Mouse (Mus musculus): Measurements from ENCODE around the gene Lyst.
"Not testable (repeated sequence)": the region's sequence is repeated elsewhere in the genome, so short reads cannot be mapped to it uniquely, and the experiment has no call there.

Gene Lyst

DNA sequence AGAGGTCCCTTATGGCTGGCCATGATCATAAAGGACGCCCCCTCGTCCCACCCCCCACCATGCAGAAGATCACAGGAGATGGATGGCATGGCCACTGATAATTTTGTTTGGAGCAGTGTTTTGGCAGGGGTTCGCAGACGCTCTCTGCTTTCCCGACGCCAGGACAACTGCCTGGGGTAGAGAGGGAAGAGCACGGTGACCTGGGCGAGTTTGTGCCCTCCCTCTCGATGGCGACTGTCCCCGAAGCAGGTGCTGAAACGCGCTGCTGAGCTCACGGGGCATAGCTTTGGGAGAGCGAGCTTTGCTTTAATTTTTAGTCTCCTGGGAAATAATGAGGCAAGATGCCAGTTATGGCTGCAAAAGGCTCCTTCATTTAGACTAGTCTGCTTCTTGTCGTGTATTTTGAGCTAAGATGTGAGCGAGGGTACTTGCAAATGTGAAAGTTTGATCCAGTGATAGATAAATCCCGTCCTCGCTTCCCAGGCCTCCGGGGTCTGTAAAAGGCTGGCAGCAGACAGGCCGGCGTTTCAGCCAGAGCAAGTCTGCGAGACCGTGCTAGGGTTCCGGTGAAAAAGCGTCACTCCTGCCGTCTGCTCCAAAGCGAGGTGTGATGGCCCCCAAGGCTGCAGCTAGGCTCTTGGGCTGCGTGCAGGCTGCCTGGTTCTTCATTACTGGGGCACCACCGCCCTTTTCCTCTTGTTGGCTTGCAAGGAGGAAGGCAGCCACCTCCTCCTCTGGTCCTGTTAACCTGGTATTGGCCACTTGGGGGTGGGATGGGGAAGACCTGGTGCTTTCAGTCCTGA lies 195.0 kb downstream of the Lyst start:
- DNase-seq, result no peak

DNA sequence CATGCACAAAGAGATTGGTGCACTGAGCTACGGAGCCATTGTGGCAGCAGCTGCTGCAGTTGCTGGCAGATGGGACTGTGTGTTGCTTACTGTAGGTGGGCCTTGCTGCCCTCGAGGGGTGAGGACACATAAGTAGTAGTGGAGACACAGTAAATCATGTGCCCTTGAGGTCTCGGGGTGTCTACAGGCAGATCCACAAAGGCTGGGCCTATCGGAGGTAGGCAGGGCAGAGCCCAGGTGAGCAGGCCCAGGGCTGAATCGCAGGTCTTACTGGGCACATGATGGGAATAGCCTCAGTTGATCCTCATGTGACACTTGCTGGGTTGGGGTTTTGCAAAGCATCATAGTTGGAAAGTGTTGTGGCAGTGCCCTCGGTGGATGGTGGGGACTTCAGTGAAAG lies 196.8 kb downstream of the Lyst start:
- DNase-seq, result no peak

DNA sequence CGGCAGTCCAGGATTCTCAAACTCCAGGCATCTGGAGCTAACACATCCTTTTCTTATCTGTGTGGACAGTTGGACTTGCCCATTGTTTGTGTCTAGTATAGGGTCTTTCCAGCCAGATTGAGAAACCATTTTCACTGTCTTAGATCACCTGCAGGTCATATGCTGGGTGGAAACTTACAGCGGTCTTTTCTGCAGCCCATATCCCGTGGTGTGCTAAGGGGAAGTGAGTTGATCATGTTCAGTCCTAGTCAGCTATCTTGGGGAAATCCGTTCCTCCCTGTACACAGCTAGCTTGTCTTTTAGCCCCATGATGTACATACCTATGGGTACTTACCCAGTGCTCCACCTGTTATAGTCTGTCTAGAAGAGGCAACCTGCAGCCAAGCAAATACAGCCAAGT lies 197.9 kb downstream of the Lyst start:
- no peak for DNase-seq

DNA sequence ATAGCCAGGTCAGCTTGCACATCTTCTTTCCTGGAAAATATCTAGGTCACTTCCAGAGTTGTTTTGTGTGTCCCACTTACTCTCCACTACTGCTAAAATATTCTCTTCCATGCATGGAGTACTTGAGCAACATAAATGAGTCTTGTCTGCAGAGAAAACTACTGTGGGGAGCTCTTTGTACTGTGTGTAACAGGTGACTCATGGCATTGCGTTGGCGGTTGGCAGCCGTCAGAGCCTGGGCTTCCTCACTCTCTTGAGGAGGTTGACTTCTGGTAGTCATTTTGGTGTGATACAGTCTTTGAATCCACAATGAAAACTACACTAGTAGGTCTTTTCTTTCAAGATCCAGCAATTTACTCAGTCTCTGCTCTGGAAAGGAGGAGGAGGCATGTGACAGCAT lies 201.8 kb downstream of the Lyst start:
- no peak for DNase-seq

DNA sequence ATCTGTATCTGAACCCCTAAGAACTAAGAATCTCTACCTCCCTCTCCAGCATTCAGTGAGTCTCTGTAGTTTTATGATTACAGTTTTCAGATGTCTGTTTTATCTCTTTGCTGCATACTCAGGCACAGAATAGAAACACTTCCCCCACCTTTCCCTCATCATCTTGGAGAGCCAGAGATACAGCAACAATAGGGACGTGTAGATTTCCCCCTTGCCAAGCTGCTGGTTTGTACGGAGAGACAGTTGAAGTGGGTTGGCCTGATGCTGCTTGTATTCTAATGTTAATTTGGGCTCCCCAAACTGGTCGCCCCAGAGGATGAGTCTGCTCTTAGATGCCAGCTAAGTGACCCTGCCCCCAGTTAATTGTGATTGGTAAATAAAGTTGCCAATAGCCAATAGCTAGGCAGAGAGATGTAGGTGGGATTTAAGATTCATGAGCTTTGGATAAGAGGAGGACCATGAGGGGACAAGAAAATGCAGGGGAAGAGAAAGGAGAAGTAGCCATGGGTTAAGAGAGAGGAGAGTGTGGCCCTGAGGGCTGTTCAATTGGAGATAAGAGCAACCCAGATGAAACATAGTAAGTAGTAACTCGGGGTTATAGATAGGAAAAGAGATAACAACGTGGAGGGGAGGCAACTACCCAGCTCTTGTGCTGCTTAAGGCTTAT lies 205.1 kb downstream of the Lyst start:
- no peak for DNase-seq

DNA sequence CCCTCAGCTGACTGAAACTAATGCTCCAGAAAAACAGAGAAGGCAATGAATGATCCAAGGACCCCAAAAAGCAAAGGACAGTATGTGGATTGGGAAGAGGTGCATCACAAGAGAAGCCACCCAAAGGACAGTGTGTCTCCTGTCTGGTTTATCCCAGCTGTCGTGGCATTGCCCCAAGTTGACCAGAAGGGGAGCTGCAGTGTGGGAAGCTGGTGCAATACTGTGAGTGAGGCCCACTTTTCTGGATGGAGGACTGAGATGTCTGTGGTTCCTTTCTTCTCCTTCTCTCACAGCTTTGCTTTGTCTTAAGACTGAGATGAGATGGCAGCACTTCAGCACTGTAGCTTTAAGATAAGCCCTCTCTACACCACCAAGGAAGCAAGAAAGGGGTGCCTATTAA lies 205.9 kb downstream of the Lyst start:
- no peak for DNase-seq

DNA sequence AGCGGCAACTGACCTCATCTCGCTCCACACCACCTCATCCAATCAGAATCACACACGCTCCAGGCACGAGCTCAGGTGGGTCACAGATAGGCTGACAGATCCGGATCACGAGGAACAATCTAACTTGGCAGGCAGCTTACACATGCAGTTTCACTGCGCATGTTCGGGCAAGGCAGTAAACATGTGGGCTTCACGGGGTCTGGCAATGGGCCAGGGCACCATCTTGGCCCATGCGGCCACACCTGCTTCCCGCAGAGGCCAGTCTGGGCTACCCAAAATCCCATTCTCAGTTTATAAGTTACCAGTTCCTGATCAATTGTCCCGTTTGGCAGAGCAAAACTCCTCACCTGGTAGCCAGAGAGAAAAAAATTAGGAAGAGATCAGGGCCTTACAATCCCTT lies 207.6 kb downstream of the Lyst start:
- DNase-seq, result not testable (repeated sequence)

DNA sequence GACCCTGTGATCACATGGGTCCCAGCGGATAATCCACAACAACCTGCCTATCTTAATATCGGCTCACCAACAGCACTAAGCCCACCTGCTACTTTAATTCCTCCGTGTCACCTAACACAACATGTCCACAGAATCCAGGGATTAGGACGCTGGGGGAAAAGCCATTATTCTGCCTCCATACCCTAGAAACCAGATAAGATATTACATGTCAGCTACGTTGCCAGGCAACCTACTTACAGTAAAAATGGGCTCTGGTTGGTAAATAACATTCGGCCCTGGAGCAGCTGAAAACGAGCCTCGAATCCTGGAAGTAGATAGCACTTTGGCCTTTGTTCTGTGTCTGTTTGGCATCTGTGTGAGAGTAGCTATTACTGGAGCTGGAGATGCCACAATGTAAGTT lies 208.6 kb downstream of the Lyst start:
- DNase-seq, result no peak

DNA sequence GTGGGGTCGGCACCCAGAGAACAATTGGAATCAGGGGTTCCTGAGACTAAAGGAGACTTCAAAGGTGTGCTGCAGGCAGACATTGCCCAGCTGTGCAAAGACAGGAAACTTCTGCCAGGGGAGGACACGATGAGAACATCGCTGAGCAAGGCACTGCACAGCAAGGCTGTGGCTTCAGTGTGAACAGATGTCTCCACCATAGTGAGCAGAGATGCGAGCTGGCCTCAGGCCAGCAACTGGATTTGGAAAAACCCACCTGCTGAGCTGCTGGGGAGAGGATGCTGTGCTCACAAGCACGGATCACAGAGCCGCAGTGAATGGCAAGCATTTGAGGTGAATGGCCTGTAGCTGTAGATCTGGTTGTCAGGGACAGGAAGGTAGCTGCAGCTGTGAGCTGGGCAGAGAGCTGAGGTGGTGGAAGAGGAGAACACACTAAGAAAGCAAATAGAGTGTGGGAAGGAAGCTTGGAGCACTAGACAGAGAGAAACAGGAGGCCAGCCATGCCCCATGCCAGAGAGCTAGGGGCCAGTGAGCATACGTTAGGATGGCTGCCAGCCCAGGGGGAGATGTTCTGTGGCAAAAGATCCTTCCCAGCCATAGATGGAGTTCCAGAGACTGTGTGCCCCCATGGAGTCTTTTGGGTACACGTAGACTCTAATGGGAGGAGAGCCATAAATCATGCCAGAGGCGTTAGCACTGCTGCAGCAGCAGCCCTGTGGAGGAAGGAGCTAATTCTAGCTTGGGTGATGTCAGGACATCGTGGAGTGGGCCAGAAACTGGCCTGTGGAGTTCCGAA lies 218.3 kb downstream of the Lyst start:
- no peak for DNase-seq

DNA sequence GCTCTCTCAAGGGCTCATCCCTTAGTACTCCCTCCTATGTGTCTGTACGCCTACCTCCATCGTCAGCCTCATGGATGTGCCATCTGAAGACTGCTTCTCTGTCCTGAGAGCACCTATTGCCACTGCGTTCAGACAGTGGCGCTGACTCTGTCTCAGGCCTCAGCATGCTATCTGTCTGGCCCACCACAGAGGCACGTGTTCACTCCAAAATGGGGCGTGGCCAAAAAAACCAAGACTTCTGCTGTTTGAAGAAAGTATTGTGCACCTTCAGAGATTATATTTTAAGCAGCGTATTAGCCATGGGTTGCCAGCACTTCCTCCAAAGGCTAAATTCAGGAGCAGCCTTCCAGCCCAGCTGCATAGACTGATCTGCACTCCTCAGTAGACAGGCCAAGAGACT lies 220.7 kb downstream of the Lyst start:
- no peak for DNase-seq

DNA sequence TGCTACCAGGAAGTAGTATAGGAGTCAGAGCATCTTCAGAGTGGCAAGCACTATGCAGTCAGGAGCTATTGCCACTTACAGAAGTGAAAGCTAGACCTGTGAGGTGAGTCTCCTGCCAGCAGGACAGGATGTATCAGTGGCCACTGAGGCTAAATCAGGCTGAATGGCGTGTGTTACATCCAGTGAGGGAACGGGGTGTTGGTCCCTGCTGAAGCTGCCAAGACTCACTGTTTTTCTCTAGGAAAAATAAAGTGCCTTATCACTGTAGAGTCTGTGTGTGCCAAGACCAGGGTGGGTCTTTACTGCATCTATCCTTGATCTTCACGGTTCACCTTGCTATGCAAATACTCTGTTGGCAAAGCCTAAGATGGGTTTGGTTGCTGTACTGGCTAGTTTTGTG lies 228.5 kb downstream of the Lyst start:
- DNase-seq, result no peak

DNA sequence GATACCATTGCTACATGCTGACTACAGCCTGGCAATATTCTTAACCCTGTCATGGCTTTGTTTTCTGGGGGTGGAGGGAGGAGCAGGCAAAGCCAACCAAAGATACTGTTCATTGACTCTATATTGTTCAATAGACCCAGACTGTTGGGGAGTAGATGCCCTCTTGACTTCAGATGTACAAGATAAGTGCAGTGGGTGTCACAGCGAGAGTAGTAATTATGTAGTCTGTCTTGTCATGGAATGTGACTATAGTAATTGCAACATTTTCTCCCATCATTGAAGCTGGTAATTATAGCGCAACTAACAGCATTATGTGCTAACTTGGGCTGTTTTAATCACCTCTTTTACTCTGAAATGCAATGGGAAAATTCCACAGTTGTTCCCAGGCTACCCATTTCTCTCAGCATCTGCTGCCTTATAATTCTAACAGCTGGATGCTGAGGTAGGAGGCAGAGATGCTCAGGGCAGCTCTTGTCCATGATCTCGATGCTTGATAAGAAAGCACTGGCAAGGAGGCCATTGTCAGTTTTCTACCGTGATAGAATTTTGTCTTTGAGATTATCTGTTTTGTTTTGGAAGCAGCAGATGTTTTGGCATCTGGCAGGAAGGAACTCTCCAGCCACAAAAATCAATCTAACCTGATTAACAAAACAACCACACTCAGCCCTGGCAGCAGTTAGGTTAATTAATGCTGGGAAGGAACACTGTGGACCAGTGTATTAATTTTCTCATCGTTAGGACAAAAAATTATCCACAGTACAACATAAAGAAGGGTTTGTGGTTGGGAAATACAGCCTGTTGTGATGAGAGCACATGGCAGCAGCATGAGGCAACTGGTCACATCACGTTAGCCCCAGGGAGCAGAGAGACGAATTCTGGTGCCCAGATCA lies 230.3 kb downstream of the Lyst start:
- no peak for DNase-seq

DNA sequence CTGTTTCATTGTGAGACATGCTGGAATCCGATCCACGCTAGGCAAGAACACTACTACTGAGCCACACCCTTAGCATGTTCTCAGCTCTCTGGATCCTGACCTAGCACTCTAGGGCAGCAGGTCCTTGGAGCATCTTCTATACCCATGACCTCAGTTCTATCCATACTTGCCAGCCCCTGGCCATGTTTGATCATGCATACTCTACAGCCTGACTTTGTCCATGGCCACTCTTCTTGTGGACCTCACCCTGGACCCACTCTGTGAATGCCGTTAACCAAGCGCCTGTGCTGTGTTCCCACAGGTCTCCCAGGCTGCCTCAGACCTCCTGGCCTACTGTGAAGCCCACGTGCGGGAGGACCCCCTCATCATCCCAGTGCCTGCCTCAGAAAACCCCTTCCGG lies 234.7 kb downstream of the Lyst start:
- DNase-seq, result no peak

DNA sequence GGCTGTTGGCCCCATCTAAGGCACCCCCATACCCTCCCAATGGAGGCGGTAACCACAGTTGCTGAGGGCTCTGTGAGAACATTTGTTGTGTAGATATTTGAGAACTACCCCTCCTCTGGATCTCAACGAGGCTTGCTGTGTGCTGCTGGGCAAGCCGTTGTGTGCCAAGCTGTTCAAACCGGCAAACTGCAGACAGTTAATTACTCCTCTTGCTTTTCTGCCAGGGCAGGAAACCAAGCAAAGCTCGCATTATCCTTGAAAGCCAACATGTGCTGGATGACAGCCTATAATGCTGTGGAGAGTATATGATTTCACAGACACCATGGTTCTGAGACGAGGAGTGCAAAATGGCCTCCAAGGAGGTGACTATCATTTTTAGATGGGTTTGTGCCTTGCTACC lies 236.3 kb downstream of the Lyst start:
- no peak for DNase-seq

DNA sequence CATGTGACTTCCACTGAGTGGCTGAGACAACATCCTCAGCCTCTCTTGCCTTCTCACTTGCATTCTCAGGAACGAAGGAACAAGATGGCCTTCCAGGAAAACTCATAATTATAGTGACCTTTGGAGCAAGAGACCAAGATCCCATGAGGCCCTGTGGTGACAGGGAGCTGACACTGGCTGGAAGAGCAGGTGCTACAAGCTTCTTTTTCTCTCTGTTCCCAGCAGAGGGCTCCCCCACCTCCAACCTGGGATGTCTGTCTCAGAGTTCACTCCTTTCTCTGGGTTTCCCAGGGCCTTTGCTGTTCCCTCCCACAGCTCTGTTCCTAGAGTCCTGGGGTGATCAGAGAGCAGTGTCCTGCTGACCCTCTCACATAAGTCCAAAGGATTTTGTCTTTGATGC lies 237.9 kb downstream of the Lyst start:
- peak; percentile 20 for DNase-seq

All from lung, postnatal 36 days (tissue).